Mouse (Mus musculus) forebrain, embryonic 15.5 days (tissue): ENCODE data around the gene Aifm2. TPM values are rescaled to one million over a fixed set of nuclear protein-coding genes. Genes with fewer than 3 reads are reported as not detected.

Experiments used
- ATAC-seq: fragments of 200-750 bp; cut with Nextera tagmentation; replicated peaks from 2 replicates; pipeline ENCODE4 v1.8.0; 2017; ENCODE audit warnings: mild to moderate bottlenecking, moderate TSS enrichment, moderate library complexity
- H3K27ac ChIP-seq: fragments of 300-500 bp; sonication (generic); replicated peaks from 2 replicates; pipeline ENCODE4 v1.5.1; 2015; ENCODE audit warnings: mild to moderate bottlenecking, inconsistent platforms
- H3K27me3 ChIP-seq: fragments of 300-500 bp; sonication (generic); 2 replicates; pipeline ENCODE4 v1.6.1; 2015; ENCODE audit warnings: inconsistent platforms
- H3K36me3 ChIP-seq: fragments of 300-500 bp; sonication (generic); 2 replicates; pipeline ENCODE4 v1.6.1; 2015; ENCODE audit warnings: mild to moderate bottlenecking, inconsistent platforms
- H3K4me1 ChIP-seq: fragments of 300-500 bp; sonication (generic); 2 replicates; pipeline ENCODE4 v1.6.1; 2015; ENCODE audit warnings: inconsistent platforms
- H3K4me2 ChIP-seq: fragments of 300-500 bp; sonication (generic); replicated peaks from 2 replicates; pipeline ENCODE4 v1.6.1; 2015; ENCODE audit warnings: mild to moderate bottlenecking, inconsistent platforms
- H3K4me3 ChIP-seq: fragments of 300-500 bp; sonication (generic); 2 replicates; pipeline ENCODE4 v1.5.1; 2015; ENCODE audit warnings: mild to moderate bottlenecking, inconsistent platforms
- H3K9ac ChIP-seq: fragments of 300-500 bp; sonication (generic); replicated peaks from 2 replicates; pipeline ENCODE4 v1.6.1; 2015; ENCODE audit warnings: mild to moderate bottlenecking, inconsistent platforms
- H3K9me3 ChIP-seq: fragments of 300-500 bp; sonication (generic); 2 replicates; pipeline ENCODE4 v1.6.1; 2016; ENCODE audit warnings: inconsistent platforms
- WGBS: fragments of 180-500 bp; shearing (Covaris S2); methylation state at CpG from one replicate; pipeline ENCODE4 v1.1.7; 2015; ENCODE audit warnings: mixed read lengths; 5-methylcytosine and 5-hydroxymethylcytosine counted together
- polyA plus RNA-seq: library from polyadenylated mRNA; unstranded; fragments of >200 nt; fragmentation: Nextera tagmentation; extraction: Ambion mirVana; gene quantifications from 2 replicates; pipeline ENCODE4 v1.2.1, GENCODE M21; 2015

Gene Aifm2
- polyA plus RNA-seq, 1 experiment from 2014 or later: 6.7 TPM

GRCm38 (mm10) chr10:61722215-61722614, 7.2 kb downstream of the Aifm2 start:
- Histone ChIP-seq H3K4me3 (no peak overlapping the region), H3K27me3 (no peaks in the 10 kb centered on the region), H3K4me2 (no peak overlapping the region), H3K36me3 (no peaks in the 10 kb centered on the region), H3K9me3 (no peaks in the 10 kb centered on the region), H3K4me1 (no peaks in the 10 kb centered on the region), H3K27ac (no peak overlapping the region), H3K9ac (no peak overlapping the region)
- ATAC-seq: no peak
- 83% methylated on average over 3 of the region's 3 CpGs for WGBS

- H3K27ac ChIP-seq: no peak overlapping the region
- H3K9me3 ChIP-seq: no peaks in the 10 kb centered on the region
- H3K9ac ChIP-seq: no peak overlapping the region
- no peaks in the 10 kb centered on the region for H3K4me1 ChIP-seq
- no peaks in the 10 kb centered on the region for H3K36me3 ChIP-seq
- no peaks in the 10 kb centered on the region for H3K27me3 ChIP-seq
- no peak for ATAC-seq
- H3K4me3 ChIP-seq: no peak overlapping the region
- no peak overlapping the region for H3K4me2 ChIP-seq
- WGBS: 73% methylated on average over 6 of the region's 6 CpGs
Measured at GRCm38 (mm10) chr10:61723271-61723670, 8.2 kb downstream of the Aifm2 start.

GRCm38 (mm10) chr10:61729181-61729580, 14.1 kb downstream of the Aifm2 start:
- no peak overlapping the region for H3K4me3 ChIP-seq
- no peak overlapping the region for H3K4me2 ChIP-seq
- H3K27ac ChIP-seq: no peak overlapping the region
- H3K27me3 ChIP-seq: no peaks in the 10 kb centered on the region
- no peaks in the 10 kb centered on the region for H3K9me3 ChIP-seq
- ATAC-seq: no peak
- no peaks in the 10 kb centered on the region for H3K36me3 ChIP-seq
- no peak overlapping the region for H3K9ac ChIP-seq
- H3K4me1 ChIP-seq: no peaks in the 10 kb centered on the region
- WGBS: 86% methylated on average over 11 of the region's 11 CpGs

- no peak for ATAC-seq
- no peaks in the 10 kb centered on the region for H3K9me3 ChIP-seq
- H3K4me2 ChIP-seq: no peak overlapping the region
- 98% methylated on average over 6 of the region's 6 CpGs for WGBS
- H3K27ac ChIP-seq: no peak overlapping the region
- no peaks in the 10 kb centered on the region for H3K36me3 ChIP-seq
- no peak overlapping the region for H3K9ac ChIP-seq
- H3K27me3 ChIP-seq: no peaks in the 10 kb centered on the region
- no peaks in the 10 kb centered on the region for H3K4me1 ChIP-seq
- no peak overlapping the region for H3K4me3 ChIP-seq
Measured at GRCm38 (mm10) chr10:61730171-61730570, 15.1 kb downstream of the Aifm2 start.

- Histone ChIP-seq H3K36me3 (peaks cover 18% of the 10 kb centered on the region), H3K9me3 (no peaks in the 10 kb centered on the region), H3K27ac (no peak overlapping the region), H3K4me3 (no peak overlapping the region), H3K9ac (no peak overlapping the region), H3K27me3 (no peaks in the 10 kb centered on the region), H3K4me1 (no peaks in the 10 kb centered on the region; the same call in 1 of the 2 replicates), H3K4me2 (no peak overlapping the region)
- ATAC-seq: no peak
- WGBS: 42% methylated on average over 3 of the region's 3 CpGs
Measured at GRCm38 (mm10) chr10:61734377-61734776, 19.3 kb downstream of the Aifm2 start.

- peak; percentile 59; the same call in 1 of the 2 replicates for ATAC-seq
- peak overlapping the region; percentile 69 for H3K27ac ChIP-seq
- no peak overlapping the region for H3K9ac ChIP-seq
- no peaks in the 10 kb centered on the region for H3K27me3 ChIP-seq
- WGBS: 63% methylated on average over 10 of the region's 10 CpGs
- H3K9me3 ChIP-seq: no peaks in the 10 kb centered on the region
- no peak overlapping the region for H3K4me3 ChIP-seq
- H3K4me1 ChIP-seq: no peaks in the 10 kb centered on the region; the same call in 1 of the 2 replicates
- H3K36me3 ChIP-seq: peaks cover 39% of the 10 kb centered on the region
- no peak overlapping the region for H3K4me2 ChIP-seq
Measured at GRCm38 (mm10) chr10:61736671-61737078, 21.6 kb downstream of the Aifm2 start.

GRCm38 (mm10) chr10:61737537-61737936, 22.5 kb downstream of the Aifm2 start:
- no peak for ATAC-seq
- Histone ChIP-seq H3K27ac (peak overlapping the region; percentile 69), H3K9ac (no peak overlapping the region), H3K4me3 (no peak overlapping the region), H3K4me1 (no peaks in the 10 kb centered on the region; the same call in 1 of the 2 replicates), H3K9me3 (no peaks in the 10 kb centered on the region), H3K36me3 (peaks cover 48% of the 10 kb centered on the region), H3K27me3 (no peaks in the 10 kb centered on the region), H3K4me2 (no peak overlapping the region)
- 97% methylated on average over 1 of the region's 1 CpGs for WGBS

- no peaks in the 10 kb centered on the region for H3K27me3 ChIP-seq
- no peaks in the 10 kb centered on the region for H3K9me3 ChIP-seq
- no peak for ATAC-seq
- peaks cover 53% of the 10 kb centered on the region for H3K36me3 ChIP-seq
- no peak overlapping the region for H3K4me3 ChIP-seq
- no peak overlapping the region for H3K27ac ChIP-seq
- no peak overlapping the region for H3K4me2 ChIP-seq
- H3K9ac ChIP-seq: no peak overlapping the region
- 93% methylated on average over 4 of the region's 4 CpGs for WGBS
- H3K4me1 ChIP-seq: no peaks in the 10 kb centered on the region; the same call in 1 of the 2 replicates
Measured at GRCm38 (mm10) chr10:61738126-61738525, 23.1 kb downstream of the Aifm2 start.

- Histone ChIP-seq H3K4me2 (no peak overlapping the region), H3K4me3 (no peak overlapping the region), H3K27ac (no peak overlapping the region), H3K27me3 (no peaks in the 10 kb centered on the region), H3K36me3 (peaks cover 85% of the 10 kb centered on the region), H3K9me3 (no peaks in the 10 kb centered on the region), H3K4me1 (no peaks in the 10 kb centered on the region; the same call in 1 of the 2 replicates), H3K9ac (no peak overlapping the region)
- whole genome bisulfite sequencing: 100% methylated on average over 1 of the region's 1 CpGs
- ATAC-seq: no peak
Measured at GRCm38 (mm10) chr10:61741306-61741705, 26.2 kb downstream of the Aifm2 start.

GRCm38 (mm10) chr10:61741873-61742272, 26.8 kb downstream of the Aifm2 start:
- H3K27me3 ChIP-seq: no peaks in the 10 kb centered on the region
- no peaks in the 10 kb centered on the region; the same call in 1 of the 2 replicates for H3K4me1 ChIP-seq
- 92% methylated on average over 4 of the region's 4 CpGs for WGBS
- no peaks in the 10 kb centered on the region for H3K9me3 ChIP-seq
- no peak overlapping the region for H3K4me2 ChIP-seq
- no peak overlapping the region for H3K9ac ChIP-seq
- no peak for ATAC-seq
- no peak overlapping the region for H3K27ac ChIP-seq
- peaks cover 90% of the 10 kb centered on the region for H3K36me3 ChIP-seq
- no peak overlapping the region for H3K4me3 ChIP-seq

GRCm38 (mm10) chr10:61742336-61742735, 27.3 kb downstream of the Aifm2 start:
- Histone ChIP-seq H3K9ac (no peak overlapping the region), H3K4me1 (no peaks in the 10 kb centered on the region), H3K27me3 (no peaks in the 10 kb centered on the region), H3K27ac (no peak overlapping the region), H3K4me3 (no peak overlapping the region), H3K9me3 (no peaks in the 10 kb centered on the region), H3K36me3 (peaks cover 95% of the 10 kb centered on the region), H3K4me2 (no peak overlapping the region)
- ATAC-seq: no peak
- WGBS: 96% methylated on average over 8 of the region's 8 CpGs

GRCm38 (mm10) chr10:61745133-61745532, 30.1 kb downstream of the Aifm2 start:
- Histone ChIP-seq H3K9ac (no peak overlapping the region), H3K36me3 (peaks cover 93% of the 10 kb centered on the region), H3K27ac (no peak overlapping the region), H3K4me2 (no peak overlapping the region), H3K9me3 (no peaks in the 10 kb centered on the region), H3K4me3 (no peak overlapping the region), H3K27me3 (no peaks in the 10 kb centered on the region), H3K4me1 (no peaks in the 10 kb centered on the region)
- ATAC-seq: no peak
- WGBS: 95% methylated on average over 4 of the region's 4 CpGs

GRCm38 (mm10) chr10:61747302-61747701, 32.2 kb downstream of the Aifm2 start:
- no peak for ATAC-seq
- no peak overlapping the region for H3K27ac ChIP-seq
- WGBS: 86% methylated on average over 13 of the region's 13 CpGs

More at GRCm38 (mm10) chr10:61747302-61747701, 32.2 kb downstream of the Aifm2 start:
- peaks cover 94% of the 10 kb centered on the region for H3K36me3 ChIP-seq
- no peak overlapping the region for H3K4me3 ChIP-seq
- no peaks in the 10 kb centered on the region for H3K4me1 ChIP-seq
- H3K4me2 ChIP-seq: no peak overlapping the region
- H3K9me3 ChIP-seq: no peaks in the 10 kb centered on the region
- no peak overlapping the region for H3K9ac ChIP-seq
- H3K27me3 ChIP-seq: no peaks in the 10 kb centered on the region
